Mouse (Mus musculus): ENCODE measurements around the gene Ogn. TPM values are rescaled to one million over a fixed set of nuclear protein-coding genes. Genes with fewer than 3 reads are reported as not detected.
"Not testable (repeated sequence)": the region's sequence is repeated elsewhere in the genome, so short reads cannot be mapped to it uniquely, and the experiment has no call there.

The Ogn gene
- 1 to 10 TPM; 5.1 to 9.6 (median 8.3) TPM for total RNA-seq (2022)

DNA sequence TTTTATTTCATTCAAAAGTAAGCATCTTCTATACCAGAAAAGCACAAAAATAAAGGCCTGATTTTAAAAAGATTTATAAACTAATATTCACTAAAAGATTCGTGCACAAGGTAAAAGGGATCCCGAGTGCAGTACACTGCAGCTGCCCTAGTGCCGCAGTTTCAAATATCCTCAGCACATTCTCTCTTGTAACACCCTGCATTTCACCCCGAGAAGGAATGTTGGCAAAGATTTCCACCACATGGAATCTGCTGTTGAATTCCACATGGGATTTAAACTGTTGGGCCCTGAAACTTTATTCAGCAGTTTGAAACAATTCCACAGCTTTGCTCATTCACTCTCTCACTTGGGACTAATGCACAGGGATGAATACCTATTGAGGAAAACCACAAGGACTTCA, at the start of gene Ogn:
Gene Ogn (plus strand): TSS at position 333 of the 400 bp plus-strand sequence.
- DNase-seq (ENCODE audit: low spot score in 2 of 2) = no peak

- DNase-seq (ENCODE audit: low spot score in 2 of 2) = no peak
These were observed 48.7 kb upstream of the Ogn start for GRCm38 (mm10) chr13:49559185-49559584.

DNA sequence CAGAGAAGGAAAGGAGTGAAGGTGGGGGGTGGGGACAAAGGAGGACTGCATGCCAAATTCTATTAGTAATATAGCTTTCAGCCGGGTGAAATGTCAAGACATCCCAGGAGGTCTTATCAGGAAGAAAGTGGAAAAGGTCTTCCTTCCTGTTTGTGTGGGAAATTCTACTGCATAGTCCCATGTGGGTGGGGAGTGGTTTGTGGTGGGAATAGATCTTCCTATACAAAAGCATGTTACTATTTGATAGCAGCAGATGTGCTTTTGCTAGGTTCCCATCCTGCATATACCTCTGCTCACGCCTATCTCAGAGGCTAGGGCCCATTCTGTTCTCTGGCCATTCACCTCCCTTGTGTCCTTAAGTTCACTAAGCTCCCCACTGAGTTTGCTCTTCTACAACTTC, 47.0 kb upstream of the Ogn start:
- DNase-seq (ENCODE audit: low spot score in 2 of 2) = no peak

DNA sequence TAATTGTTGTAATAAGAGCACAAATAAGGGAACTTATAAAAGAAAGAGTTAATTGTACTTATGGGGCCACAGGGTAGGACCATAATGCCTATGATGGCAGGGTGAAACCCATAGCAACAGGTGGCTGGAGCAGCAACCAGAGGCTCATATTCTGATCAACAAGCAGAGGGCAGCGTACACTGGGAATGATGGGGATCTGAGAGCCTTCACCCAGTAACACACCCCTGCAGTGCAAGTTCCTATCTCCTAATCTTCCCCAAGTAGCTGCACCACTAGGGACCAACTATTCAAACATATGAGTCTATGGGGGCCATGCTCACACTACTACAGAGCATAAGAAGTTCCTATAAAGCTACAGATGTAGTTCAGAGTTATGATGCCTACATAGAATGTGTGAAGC, 43.5 kb upstream of the Ogn start:
- DNase-seq (ENCODE audit: low spot score in 2 of 2) = no peak

- no peak for DNase-seq (ENCODE audit: low spot score in 2 of 2)
These were observed 37.5 kb upstream of the Ogn start for GRCm38 (mm10) chr13:49570371-49570770.

GRCm38 (mm10) chr13:49571418-49571817, 36.4 kb upstream of the Ogn start:
- DNase-seq (ENCODE audit: low spot score in 2 of 2) = no peak

DNA sequence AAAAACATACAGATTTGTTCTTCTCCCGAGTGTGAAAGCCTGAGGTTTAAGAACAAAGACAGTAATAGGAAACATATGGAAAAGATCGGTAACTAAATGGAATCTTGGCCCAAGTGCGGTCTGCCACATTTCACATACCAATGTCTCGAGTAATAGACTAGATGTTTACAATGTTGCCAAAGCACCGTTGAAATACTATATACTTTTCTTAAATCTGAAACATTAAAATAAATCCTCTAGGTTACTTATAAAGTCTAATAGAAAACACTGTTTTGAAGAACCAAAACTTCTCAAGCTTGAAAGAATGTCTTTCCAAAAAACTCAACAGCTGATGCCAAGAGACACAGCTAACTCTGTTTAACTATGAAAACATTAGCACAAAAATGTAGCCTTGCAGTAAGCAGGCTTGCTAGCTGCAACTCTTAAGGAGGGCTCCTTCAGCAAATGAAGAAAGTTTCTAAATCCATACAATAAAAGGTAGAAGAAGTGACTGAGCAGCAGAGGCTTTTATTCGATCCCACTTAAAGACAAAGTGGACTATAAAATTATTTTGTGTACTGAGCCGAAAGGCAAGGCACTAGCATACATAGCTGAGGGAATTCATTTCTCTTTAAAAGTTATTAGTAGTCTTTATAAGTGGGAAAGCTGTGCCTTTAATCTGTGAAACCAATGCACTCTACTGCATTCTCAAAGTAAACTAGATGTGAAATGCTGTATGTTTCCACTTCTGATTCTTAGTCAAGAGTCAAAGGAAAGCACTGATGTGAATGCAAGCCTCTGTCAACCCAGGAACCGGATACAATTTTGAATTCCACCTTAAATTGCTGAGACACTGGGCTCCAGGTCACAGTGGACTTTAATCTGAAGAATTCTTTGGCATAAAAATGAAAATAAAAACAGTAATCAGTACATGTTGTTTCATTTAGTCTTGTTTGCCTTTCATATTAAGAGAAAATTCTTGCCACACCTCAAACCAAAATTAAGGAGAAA, 26.0 kb upstream of the Ogn start, which contains the start of gene Omd:
Gene Omd (plus strand): TSS at position 922 of the 990 bp plus-strand sequence.
- no peak for DNase-seq (ENCODE audit: low spot score in 2 of 2)

DNA sequence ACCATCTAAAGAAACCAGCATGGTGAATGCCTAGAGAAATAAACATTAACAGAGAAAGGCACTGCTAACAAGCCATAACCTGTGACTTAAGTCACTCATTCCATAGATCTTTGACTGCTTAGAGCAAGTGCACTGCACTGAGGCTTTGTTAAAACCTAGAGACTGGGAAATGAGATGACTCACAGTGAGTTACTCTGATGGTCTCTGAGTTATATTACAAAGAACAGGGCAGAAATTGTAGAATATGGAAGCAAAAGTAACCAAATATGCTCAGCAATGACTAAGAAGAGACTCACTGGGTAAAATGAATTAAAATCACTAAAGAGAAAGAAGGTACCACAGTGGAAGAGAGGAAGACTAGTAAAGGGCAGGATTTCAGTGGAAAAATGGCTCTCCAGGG, 24.0 kb upstream of the Ogn start:
- DNase-seq (ENCODE audit: low spot score in 2 of 2) = no peak

DNA sequence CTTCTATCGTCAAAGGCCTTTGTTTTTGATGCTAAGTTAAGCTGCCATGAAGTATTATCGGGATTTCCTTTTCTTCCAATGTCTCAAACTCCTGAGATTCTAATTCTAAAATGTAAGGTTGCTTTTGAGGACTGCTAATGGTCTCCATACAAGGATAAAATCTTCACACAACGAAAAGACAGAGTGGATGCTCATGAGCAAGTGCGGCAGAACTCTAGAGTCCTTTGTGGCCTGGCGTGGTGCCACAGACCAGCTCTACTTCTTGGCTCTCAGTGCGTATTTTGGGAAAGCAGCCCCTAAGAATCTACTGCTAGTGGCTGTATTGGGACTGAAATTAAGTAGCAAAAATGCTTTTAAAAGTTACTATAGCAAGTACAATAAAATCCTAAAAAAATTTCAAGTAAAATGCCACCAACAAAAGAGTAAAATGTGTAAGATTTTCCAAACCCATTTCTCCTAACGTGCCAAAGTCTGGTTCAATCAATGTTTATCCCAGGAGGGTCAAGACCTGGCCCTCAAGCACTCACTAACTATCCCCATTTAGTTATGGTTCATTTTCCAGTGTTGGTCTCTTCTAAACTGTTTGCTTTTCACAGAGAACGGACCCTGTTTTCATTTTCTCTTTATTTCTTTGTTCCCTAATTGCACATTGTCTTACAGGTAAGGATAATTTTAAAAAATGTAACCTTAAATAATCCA, 23.4 kb upstream of the Ogn start:
- DNase-seq (ENCODE audit: low spot score in 2 of 2) = no peak

GRCm38 (mm10) chr13:49586062-49586461, 21.8 kb upstream of the Ogn start:
- no peak for DNase-seq (ENCODE audit: low spot score in 2 of 2)

GRCm38 (mm10) chr13:49602541-49602940, 5.3 kb upstream of the Ogn start:
- not testable (repeated sequence) for DNase-seq (ENCODE audit: low spot score in 2 of 2)

- no peak for DNase-seq (ENCODE audit: low spot score in 2 of 2)
These were observed 4.2 kb upstream of the Ogn start for GRCm38 (mm10) chr13:49603603-49604002.

DNA sequence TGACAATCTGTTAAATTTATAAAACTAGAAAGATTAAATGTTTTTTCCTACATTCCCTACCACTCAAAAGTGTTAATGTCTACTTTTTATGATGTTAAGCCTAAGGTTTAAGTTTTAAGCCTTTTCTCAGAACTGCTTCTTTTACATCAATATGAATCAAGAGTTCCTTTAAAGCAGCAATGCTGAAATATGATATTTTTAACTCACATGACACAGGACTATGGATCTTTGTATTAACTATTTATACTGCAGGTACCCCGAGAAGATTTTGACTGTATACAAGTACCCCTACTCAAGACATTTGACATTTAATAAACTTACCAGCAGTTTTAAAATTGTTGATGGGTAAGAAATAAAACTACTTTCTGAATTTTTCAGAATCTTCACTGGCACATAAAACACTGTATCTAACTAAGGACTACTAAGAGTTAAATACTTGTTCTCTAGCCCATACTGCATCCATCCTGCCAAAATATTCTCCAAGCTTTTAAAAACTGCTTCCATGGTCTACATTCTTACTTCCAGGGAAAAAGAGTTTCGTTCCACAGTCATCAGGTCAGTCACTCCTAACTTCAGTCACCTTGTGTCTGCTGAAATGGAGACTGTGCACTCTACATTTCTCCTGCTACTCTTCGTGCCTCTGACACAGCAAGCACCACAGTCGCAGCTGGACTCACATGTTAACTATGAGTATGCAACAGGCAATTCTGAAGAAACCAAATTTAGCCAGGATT, 910 bp downstream of the Ogn start:
- DNase-seq (ENCODE audit: low spot score in 2 of 2) = no peak

DNA sequence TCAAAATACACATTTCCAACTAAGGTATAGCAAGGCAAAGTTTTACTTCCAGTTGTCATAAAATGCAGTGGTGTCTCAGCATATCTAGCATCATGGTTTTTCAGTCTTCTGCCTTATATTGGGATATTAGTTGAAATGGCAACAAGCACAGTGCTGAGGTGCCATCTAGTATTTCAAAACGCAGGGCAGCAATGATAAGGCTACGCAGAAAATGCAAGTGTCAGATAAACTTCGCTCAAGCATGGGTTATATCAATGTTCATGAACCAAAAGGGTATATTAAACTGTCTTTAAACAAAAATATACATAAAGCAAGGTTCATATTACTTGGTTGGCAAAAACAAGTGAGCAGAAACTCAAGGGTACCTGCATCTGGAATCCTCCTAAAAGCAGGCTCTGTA, 9.2 kb downstream of the Ogn start:
- no peak for DNase-seq (ENCODE audit: low spot score in 2 of 2)

DNA sequence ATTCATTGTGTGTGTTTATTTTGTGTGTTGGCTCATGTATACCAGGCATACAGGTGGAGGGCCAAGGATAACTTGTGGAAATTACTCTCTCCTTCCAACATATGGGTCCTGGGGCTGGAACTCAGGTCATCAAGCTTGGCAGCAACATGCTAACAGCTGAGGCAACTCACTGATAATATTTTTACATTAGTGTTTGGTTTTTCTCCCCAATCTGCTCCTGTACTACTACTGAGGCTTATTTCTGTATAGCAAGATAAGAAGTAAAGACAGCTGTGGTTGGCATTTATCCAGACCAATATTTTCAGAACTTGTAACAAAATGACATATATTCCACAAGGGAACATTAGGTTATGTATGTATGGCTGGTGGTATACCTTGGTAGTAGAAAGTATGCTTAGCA, 10.5 kb downstream of the Ogn start:
- DNase-seq (ENCODE audit: low spot score in 2 of 2) = no peak

DNA sequence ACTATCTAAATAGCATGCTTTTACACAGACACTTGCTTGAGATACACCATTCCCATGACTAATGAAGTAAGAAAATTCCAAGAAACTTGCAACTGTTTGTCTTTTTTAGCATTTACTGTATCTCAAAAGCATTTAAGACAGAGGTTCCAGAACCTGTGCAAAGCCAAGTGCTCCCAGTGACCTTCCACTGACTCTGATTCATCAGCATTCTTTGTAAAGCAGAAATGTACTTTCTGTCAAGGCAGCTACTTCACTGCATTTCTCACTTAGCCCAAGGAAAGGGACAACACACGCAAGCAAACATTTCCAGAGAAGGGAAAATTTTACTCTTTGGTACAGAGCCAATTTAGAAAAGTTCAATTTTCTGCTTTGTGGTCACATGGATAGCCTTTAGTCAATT, 15.4 kb downstream of the Ogn start:
- DNase-seq (ENCODE audit: low spot score in 2 of 2) = no peak

DNA sequence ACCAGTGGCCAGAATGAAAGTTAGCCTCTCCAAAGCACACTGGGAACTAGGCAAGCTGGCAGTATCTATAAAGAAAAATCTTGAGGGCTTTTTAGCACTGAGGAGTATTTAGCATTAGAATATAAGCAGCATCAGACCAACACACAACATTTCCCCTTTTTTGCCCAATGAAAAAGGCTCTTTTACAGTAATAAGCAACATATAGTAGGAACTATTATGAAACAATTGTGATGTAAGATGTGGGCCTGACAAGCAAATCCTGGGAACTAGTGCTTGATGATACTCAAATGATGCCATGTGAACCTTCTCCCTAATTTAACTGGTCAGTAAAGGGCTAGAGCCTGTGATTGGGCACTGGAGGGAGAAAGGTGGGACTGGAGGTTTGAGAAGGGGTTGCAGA, 20.3 kb downstream of the Ogn start:
- DNase-seq (ENCODE audit: low spot score in 2 of 2) = no peak

DNA sequence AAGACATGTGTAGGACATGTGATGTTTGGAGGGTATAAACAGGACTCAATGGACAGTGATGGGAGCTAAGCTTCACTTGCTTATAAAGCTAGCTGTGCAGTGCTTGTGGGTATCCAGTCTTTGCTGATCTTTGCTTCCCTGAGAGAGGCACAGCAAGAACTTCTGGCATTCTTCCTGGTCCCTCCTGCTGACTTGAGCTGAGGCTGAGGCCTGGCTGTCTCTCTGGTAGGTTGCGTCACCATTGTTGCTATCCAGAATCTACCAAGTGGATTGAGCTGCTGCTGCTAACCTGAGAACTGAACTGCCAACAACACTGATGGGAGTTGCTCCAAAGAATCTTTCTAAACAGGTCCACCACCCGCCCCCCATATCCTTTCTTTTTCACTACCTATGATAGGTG, 21.2 kb downstream of the Ogn start:
- DNase-seq (ENCODE audit: low spot score in 2 of 2) = no peak

GRCm38 (mm10) chr13:49639965-49640364, 32.1 kb downstream of the Ogn start:
- DNase-seq (ENCODE audit: low spot score in 2 of 2) = no peak

GRCm38 (mm10) chr13:49642650-49643049, 34.8 kb downstream of the Ogn start:
- no peak for DNase-seq (ENCODE audit: low spot score in 2 of 2)

- no peak for DNase-seq (ENCODE audit: low spot score in 2 of 2)
These were observed 36.0 kb downstream of the Ogn start for GRCm38 (mm10) chr13:49643669-49644362.

Measured in left cerebral cortex, adult 8-10 months (tissue).